Mouse (Mus musculus): ENCODE measurements around the gene Brd3os. TPM values are rescaled to one million over a fixed set of nuclear protein-coding genes. Genes with fewer than 3 reads are reported as not detected.

Brd3os gene
- polyA plus RNA-seq (2015; fragmentation: Nextera tagmentation; extraction: Ambion mirVana), result 3.7 and 3.8 TPM in 2 replicates

GRCm38 (mm10) chr2:27441767-27442707 is at the start of gene Brd3os:
Gene Brd3os (plus strand): TSS chr2:27442324.
- Histone ChIP-seq H3K27me3 (replicated peaks) (no peaks in the 10 kb centered on the region), H3K4me3 (peak within 1 kb of the TSS; percentile 68), H3K4me2 (peak within 1 kb of the TSS; percentile 92), H3K36me3 (peaks cover 29% of the 10 kb centered on the region), H3K9ac (peak within 1 kb of the TSS; percentile 83), H3K9me3 (no peaks in the 10 kb centered on the region), H3K4me1 (peaks cover 27% of the 10 kb centered on the region), H3K27ac (replicated peaks) (peak within 1 kb of the TSS; percentile 53)
- ATAC-seq (ENCODE audit: extremely low read depth, insufficient number of reproducible peaks, low FRiP score, low TSS enrichment), result peak; percentile 90
- 3% methylated on average over 36 of the region's 36 CpGs for WGBS

- Histone ChIP-seq H3K9ac (no peak overlapping the region), H3K4me3 (no peak overlapping the region), H3K27ac (replicated peaks) (no peak overlapping the region), H3K4me2 (no peak overlapping the region), H3K27me3 (replicated peaks) (peaks cover 37% of the 10 kb centered on the region; the same call in 1 of the 2 replicates), H3K4me1 (peaks cover 68% of the 10 kb centered on the region), H3K9me3 (no peaks in the 10 kb centered on the region), H3K36me3 (0 out of 2 replicates have a peak, but pooled peaks cover 5% of the 10 kb centered on the region)
- WGBS, result 58% methylated on average over 10 of the region's 10 CpGs
- no peak for ATAC-seq (ENCODE audit: extremely low read depth, insufficient number of reproducible peaks, low FRiP score, low TSS enrichment)
Measured at GRCm38 (mm10) chr2:27394158-27394832, 47.8 kb upstream of the Brd3os start.

DNA sequence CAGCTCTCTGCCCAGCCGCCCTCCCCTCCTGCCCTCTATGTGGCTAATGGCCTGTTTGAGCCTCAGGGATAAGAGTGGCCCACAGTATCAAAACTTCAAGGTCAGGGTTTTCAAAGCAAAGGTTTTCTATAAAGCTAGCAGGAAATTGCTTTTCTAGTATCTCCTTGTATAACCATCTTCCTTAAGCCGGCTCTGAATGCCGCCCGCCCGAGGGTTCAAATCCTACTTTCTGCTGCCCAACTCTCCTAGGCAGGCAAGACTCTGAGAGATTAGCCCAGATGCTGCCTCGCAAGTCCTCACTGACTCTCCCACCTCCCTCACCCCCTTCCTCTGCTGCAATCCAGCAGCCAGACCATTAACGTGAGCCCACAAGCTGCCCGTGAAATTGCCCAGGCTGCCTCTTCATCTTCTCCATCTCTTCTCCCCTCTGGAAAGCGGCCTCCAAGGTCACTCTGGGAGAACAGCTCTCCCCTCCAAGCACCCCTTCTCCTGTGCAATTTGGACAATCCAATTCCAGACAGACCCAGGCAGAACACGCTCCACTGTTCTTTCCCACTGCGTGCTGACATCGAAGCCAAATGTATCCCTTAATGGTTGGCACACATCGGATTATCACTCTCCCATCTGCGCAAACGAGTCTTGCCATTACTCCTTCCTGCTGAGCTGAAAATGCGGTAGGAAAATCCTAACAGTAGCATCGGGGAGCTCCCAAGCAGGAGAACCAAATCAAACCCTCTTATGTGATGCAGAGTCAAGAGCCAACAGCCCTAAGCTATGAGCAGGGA is 45.3 kb upstream of the Brd3os start:
- no peak for ATAC-seq (ENCODE audit: extremely low read depth, insufficient number of reproducible peaks, low FRiP score, low TSS enrichment)
- H3K4me3 ChIP-seq, result no peak overlapping the region
- H3K9me3 ChIP-seq, result no peaks in the 10 kb centered on the region
- WGBS, result 59% methylated on average over 17 of the region's 17 CpGs
- no peak overlapping the region for H3K4me2 ChIP-seq
- 0 out of 2 replicates have a peak overlapping the region, but pooled peaks have one; percentile 12 for H3K9ac ChIP-seq
- peaks cover 37% of the 10 kb centered on the region; the same call in 1 of the 2 replicates for H3K27me3 ChIP-seq (replicated peaks)
- no peak overlapping the region for H3K27ac ChIP-seq (replicated peaks)
- peaks cover 10% of the 10 kb centered on the region; the same call in 1 of the 2 replicates for H3K36me3 ChIP-seq
- peaks cover 43% of the 10 kb centered on the region for H3K4me1 ChIP-seq

- Histone ChIP-seq H3K4me3 (no peak overlapping the region), H3K27ac (replicated peaks) (no peak overlapping the region), H3K36me3 (peaks cover 10% of the 10 kb centered on the region; the same call in 1 of the 2 replicates), H3K4me2 (no peak overlapping the region), H3K9me3 (no peaks in the 10 kb centered on the region), H3K27me3 (replicated peaks) (peaks cover 20% of the 10 kb centered on the region; the same call in 1 of the 2 replicates), H3K9ac (no peak overlapping the region), H3K4me1 (peaks cover 31% of the 10 kb centered on the region)
- no peak for ATAC-seq (ENCODE audit: extremely low read depth, insufficient number of reproducible peaks, low FRiP score, low TSS enrichment)
- 85% methylated on average over 2 of the region's 2 CpGs for WGBS
Measured at GRCm38 (mm10) chr2:27400083-27400482, 42.0 kb upstream of the Brd3os start.

DNA sequence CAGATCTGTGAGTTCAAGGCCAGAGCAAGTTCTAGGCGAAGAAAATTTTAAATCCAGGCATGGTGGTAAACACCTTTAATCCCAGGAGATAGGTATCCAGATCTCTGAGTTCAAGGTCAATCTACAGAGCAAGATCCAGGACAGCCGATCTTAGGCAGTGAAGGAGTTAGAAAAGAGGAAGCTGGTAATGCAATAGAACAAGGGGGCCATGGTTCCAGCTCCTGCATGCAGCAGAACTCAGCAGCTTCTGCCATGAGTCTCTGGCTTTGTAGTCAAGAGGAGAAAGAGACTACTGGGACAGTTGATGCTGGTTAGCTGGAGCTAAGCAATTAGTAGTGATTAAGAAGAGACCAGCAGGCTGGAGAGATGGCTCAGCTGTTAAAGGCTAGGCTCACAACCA is 40.6 kb upstream of the Brd3os start:
- WGBS, result 77% methylated on average over 2 of the region's 2 CpGs
- Histone ChIP-seq H3K27ac (replicated peaks) (no peak overlapping the region), H3K9me3 (no peaks in the 10 kb centered on the region), H3K4me2 (no peak overlapping the region), H3K4me1 (peaks cover 31% of the 10 kb centered on the region), H3K36me3 (peaks cover 10% of the 10 kb centered on the region; the same call in 1 of the 2 replicates), H3K4me3 (no peak overlapping the region), H3K9ac (no peak overlapping the region), H3K27me3 (replicated peaks) (peaks cover 6% of the 10 kb centered on the region; the same call in 1 of the 2 replicates)
- ATAC-seq (ENCODE audit: extremely low read depth, insufficient number of reproducible peaks, low FRiP score, low TSS enrichment), result no peak

DNA sequence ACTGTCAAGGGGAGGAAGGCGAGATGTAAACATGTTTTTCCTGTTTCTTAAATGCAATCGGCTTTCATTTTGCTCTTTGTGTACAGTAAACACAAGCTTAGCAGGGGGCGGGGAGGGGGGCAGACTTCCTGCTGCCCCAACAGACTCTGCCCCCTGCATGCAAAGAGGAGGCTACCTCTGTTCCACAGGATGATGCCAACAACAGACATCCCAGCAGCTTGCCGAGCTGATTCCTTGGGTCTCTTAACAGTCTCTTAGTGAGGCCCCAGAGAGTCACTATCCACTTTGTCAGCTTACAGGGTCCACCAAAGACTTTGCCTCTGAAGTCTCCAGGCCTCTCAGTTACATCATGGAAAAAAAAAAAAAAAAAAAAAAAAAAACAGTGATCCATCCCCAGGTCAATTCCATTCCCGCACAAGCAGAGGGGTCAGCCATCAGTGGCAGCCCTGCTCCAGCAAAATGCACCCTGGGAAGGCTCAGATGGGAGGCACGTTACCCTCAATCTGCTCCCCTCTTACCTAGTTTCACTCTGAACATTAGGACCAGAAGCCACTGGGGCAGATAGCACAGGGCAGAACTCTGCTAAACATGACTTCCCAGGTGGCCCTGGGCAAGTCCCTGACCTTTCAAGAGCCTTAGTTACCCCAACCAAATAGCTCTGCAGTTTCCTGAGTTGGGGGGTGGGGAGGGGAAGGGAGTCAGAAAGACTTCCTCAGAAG is 37.6 kb upstream of the Brd3os start:
- ATAC-seq (ENCODE audit: extremely low read depth, insufficient number of reproducible peaks, low FRiP score, low TSS enrichment), result no peak
- Histone ChIP-seq H3K9ac (peak overlapping the region; percentile 28; the same call in 1 of the 2 replicates), H3K4me2 (no peak overlapping the region), H3K27me3 (replicated peaks) (no peaks in the 10 kb centered on the region), H3K4me1 (peaks cover 38% of the 10 kb centered on the region), H3K27ac (replicated peaks) (no peak overlapping the region), H3K9me3 (no peaks in the 10 kb centered on the region), H3K36me3 (peaks cover 4% of the 10 kb centered on the region; the same call in 1 of the 2 replicates), H3K4me3 (no peak overlapping the region)
- 51% methylated on average over 6 of the region's 6 CpGs for WGBS

DNA sequence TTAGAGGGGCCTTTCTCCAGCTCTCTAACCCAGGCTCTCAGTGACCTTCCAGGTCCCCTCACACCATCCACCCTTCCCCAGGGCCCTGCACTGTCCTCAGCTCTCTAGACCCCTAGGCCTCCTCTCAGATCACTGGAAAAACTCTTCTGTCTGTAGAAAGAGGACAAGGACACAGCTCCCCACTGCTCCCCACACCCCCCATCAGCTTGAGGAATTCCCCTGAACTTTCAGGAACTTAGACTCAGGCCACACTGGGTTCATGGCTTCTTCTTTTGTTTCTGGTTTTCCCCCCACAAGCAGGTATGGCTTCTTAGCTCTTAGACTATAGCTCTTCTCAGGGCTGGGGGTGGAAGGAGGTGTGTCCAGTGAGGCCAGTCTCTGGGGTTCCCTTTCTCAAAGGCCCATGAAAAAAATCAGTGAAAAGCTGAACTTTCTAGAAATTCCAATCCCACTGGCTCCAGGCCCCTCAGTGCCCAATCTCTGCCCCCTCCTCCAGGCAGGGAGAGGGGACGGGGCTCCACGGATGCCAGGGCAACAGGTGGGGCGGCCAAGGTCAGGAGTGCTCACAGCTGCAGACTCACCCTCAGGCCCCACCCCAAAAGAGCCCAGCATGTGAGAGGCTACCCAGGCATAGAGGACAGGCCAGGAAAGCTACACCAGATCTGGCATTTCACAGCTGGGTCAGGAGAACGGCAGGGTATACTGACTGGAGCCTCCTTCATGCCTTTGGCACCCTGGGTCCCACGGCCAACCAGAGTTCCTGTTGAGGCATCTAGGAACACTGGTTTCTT is 36.8 kb upstream of the Brd3os start:
- Histone ChIP-seq H3K27me3 (replicated peaks) (no peaks in the 10 kb centered on the region), H3K9me3 (no peaks in the 10 kb centered on the region), H3K36me3 (no peaks in the 10 kb centered on the region), H3K4me1 (peaks cover 38% of the 10 kb centered on the region), H3K27ac (replicated peaks) (no peak overlapping the region), H3K9ac (peak overlapping the region; percentile 28; the same call in 1 of the 2 replicates), H3K4me3 (no peak overlapping the region), H3K4me2 (no peak overlapping the region)
- WGBS, result 63% methylated on average over 5 of the region's 5 CpGs
- no peak for ATAC-seq (ENCODE audit: extremely low read depth, insufficient number of reproducible peaks, low FRiP score, low TSS enrichment)

DNA sequence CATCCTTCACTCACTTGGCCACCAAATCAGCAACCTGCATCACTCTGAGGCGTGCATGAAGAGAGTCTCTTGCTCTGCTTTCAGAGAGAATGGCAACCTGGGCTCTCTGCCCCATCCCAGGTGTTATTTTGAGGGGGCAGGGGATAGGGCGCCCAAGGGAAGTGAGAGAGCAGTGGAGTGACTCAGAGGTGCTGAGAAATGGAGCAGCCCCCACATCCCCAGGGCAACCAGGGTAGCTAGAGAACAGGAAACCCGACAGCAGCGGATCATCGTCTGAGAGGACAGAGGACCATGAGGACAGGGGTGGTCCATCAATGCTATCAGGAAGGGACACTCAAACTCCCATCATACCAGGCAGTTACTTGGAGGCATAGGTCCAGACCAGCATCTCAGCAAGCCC is 35.2 kb upstream of the Brd3os start:
- H3K4me3 ChIP-seq, result no peak overlapping the region
- no peaks in the 10 kb centered on the region for H3K27me3 ChIP-seq (replicated peaks)
- H3K9ac ChIP-seq, result no peak overlapping the region
- no peaks in the 10 kb centered on the region for H3K36me3 ChIP-seq
- H3K27ac ChIP-seq (replicated peaks), result no peak overlapping the region
- 78% methylated on average over 5 of the region's 5 CpGs for WGBS
- H3K9me3 ChIP-seq, result no peaks in the 10 kb centered on the region
- H3K4me1 ChIP-seq, result peaks cover 51% of the 10 kb centered on the region
- H3K4me2 ChIP-seq, result no peak overlapping the region
- ATAC-seq (ENCODE audit: extremely low read depth, insufficient number of reproducible peaks, low FRiP score, low TSS enrichment), result no peak

- Histone ChIP-seq H3K4me2 (no peak overlapping the region), H3K9ac (no peak overlapping the region), H3K27ac (replicated peaks) (no peak overlapping the region), H3K4me3 (no peak overlapping the region), H3K4me1 (peaks cover 62% of the 10 kb centered on the region), H3K27me3 (replicated peaks) (no peaks in the 10 kb centered on the region), H3K9me3 (no peaks in the 10 kb centered on the region), H3K36me3 (no peaks in the 10 kb centered on the region)
- ATAC-seq (ENCODE audit: extremely low read depth, insufficient number of reproducible peaks, low FRiP score, low TSS enrichment), result no peak
- 58% methylated on average over 3 of the region's 3 CpGs for WGBS
Measured at GRCm38 (mm10) chr2:27408194-27408593, 33.9 kb upstream of the Brd3os start.
